Mouse (Mus musculus): Measurements from ENCODE around the gene Tssk6. TPM values are rescaled to one million over a fixed set of nuclear protein-coding genes. Genes with fewer than 3 reads are reported as not detected.

Gene Tssk6
- total RNA-seq (2015) (0.49 and 0.52 TPM in 2 replicates), total RNA-seq (2017) (0.08 and 0.57 TPM in 2 replicates)

DNA sequence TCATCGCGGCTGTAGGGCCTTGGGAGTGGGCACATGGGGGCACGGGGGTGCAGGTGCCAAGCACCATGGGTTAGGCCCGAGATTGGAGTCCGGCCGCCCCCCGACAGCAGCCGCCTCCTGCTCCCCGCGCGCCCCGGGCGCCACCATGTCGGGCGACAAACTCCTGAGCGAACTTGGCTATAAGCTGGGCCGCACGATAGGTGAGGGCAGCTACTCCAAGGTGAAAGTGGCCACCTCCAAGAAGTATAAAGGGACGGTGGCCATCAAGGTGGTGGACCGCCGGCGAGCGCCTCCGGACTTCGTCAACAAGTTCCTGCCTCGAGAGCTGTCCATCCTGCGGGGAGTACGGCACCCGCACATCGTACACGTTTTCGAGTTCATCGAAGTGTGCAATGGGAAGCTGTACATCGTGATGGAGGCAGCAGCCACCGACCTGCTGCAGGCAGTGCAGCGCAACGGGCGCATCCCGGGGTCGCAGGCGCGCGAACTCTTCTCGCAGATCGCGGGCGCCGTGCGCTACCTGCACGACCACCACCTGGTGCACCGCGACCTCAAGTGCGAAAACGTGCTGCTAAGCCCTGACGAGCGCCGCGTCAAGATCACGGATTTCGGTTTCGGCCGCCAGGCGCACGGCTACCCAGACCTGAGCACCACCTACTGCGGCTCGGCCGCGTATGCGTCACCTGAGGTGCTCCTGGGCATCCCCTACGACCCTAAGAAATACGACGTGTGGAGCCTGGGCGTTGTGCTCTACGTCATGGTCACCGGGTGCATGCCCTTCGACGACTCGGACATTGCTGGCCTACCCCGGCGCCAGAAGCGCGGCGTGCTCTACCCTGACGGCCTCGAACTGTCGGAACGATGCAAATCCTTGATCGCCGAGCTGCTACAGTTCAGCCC lies at the start of gene Tssk6, which contains the start of the genes Ndufa13 and Yjefn3:
Tssk6 (plus strand) TSS at position 22 of the 900 bp plus-strand sequence.
Ndufa13 (minus strand) TSS at position 396 of the 900 bp plus-strand sequence.
Yjefn3 (minus strand) TSS at position 550 of the 900 bp plus-strand sequence.
- peak; percentile 16 for ATAC-seq (replicated peaks; ENCODE audit: poor library complexity)

DNA sequence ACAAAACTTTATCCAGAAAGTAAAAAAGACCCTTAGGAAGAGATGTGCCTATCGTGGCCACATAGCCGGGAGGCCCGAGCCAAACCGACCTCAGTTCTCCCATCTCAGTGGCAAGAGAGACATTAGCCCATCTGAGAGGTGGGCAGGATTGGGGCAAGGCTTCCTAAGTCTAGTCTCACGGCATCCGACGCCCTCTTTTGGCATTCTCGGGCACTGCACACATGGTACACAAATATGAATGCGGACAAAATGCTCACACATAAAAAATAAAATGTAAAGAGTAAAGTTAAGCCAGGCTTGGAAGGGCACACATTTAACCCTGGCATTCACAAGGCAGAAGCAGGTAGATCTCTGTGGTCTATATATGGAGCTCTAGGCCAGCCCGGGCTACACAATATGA lies 48.1 kb upstream of the Tssk6 start:
- no peak for ATAC-seq (replicated peaks; ENCODE audit: poor library complexity)

DNA sequence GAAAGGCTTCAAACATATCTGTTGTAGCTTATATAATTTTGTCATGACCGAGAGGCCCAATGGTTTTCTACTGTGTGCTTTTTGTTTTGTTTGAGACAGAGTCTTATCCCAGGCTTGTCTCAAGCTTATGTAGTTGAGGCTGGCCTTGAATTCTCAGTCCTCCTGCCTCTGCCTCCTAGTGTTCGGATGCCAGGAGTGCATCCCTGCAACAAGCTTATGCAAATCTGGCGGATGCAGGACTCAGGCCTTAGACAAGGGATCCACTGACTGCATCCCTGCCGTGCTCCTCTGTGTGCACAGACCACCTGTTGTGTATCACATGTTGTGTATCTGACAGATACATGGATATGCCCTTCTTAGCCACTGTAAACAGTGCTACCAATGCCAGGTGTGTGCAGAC lies 41.2 kb upstream of the Tssk6 start:
- peak; percentile 67 for ATAC-seq (replicated peaks; ENCODE audit: poor library complexity)

DNA sequence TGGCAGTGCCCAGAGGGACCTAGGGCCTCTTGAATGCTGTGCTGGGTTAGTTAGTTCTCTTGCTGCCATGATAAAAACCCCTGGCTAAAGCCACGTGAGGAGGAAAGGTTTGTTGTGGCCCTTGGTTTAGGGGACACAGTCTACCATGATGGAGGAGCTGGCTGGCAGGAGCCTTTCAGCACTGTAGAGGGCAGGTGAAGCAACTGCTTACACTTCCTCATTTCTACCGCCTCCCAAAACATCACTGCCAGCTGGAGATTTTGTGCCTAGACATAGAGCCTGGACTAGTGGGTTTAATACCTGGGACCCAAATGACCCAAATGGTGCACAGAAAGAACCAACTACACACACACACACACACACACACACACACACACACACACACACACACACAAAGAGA lies 40.7 kb upstream of the Tssk6 start:
- peak; percentile 54; the same call in 1 of the 2 replicates for ATAC-seq (replicated peaks; ENCODE audit: poor library complexity)

DNA sequence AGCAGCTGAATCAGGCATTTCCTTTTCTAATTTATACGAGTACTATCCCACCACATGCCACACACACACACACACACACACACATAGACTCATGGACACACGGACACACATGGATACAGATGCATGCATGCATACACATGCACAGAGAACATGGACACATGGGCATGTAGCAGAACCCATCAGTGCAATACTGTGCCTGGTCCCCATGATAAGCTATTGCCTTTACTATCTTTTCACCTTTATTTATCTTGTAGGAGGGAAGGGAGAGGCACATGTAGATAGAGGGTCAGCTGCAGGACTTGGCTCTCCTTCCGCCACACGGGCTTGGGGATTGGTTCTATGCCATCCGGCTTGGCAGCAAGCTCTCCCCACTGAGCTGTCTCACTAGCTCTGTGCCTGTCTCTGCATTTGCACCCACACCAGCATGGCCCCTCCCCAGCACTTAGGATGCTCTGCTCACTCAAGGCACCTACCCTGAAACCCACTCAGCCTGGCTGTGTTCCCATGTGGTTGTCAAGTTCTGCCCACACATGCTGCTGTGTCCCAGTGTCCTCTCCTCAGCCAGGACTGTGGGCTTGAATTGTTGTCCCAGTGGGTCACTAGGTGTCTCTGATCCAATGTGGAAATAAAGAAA lies 38.5 kb upstream of the Tssk6 start:
- peak; percentile 43 for ATAC-seq (replicated peaks; ENCODE audit: poor library complexity)

DNA sequence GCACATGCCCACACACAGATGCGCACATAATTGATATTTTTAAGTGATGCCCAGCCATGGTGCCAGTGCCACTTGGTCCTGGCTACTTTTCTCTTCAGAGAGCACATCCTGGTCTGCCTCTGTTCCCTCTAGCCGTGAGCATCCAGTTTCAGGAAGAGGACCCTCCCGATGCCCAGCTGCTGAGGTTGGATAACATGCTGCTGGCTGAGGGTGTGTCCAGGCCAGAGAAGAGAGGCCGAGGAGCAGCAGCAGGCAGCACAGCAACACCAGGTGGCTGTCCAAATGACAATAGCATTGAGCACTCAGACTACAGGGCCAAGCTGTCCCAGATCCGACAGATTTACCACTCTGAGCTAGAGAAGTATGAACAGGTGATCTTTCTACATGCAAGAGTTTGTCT lies 37.8 kb upstream of the Tssk6 start:
- ATAC-seq (replicated peaks; ENCODE audit: poor library complexity), result no peak

DNA sequence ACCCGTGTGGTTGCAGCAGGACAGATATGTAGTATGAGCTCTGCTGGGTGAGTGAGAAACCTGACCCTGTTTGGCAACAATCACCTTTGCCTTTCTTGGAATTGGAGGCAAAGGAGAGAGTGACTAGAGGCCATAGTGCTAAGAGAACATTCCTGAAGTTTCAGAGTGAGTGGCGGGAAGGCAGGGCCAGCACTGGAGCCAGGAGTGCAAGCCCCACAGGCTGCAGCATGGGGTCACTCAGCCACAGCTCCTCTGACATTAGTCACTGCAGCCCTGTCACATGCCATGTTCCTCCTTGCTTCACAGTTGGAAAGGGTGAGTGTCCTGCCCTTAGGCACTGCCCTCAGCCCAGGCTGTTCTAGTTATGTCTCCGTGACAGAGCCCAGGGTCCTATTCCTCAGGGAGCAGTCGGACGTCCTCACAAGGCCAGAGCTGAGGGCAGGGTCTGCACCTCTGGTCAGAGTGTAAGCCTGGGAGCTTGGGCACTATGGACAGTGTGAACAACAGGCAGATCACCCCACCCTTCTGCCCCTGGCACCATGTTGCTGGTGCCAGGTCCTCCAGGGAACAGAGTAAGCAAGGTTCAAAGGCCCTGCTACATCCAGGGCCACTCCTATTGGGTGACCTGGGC lies 34.2 kb upstream of the Tssk6 start:
- no peak for ATAC-seq (replicated peaks; ENCODE audit: poor library complexity)

DNA sequence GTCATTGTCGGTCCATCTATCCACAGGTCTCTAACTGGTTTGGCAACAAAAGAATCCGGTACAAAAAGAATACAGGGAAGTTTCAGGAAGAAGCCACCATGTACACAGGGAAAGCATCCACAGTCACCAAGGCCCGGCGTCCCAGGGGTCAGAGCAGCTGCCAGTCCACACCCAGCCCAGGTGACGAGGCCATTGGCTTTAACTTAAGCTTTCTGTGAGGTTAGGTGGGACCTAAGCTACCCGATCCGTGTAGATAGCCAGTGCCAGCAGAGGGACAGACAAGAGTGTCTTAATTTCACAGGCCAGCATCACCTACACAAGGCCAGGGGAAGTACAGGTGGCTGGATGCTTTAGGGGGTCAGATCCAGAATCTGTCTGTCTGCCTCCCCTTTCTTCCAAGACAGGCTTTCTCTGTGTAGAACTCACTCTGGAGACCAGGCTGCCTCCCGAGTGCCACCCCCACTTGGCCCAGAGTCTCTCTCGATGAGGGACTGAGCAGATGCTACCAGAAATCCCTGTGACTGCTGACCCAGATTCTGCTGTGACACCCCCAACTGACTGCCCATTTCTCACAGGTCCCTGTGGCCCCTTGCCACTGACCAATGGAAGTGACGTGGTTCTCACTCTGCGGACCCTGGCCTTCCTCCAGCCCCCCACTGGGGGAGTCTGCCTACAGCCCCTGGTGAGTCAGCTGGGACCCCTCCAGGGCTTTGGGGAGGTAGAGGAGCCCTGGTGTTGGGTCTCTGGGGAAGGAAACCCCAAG lies 31.8 kb upstream of the Tssk6 start:
- no peak for ATAC-seq (replicated peaks; ENCODE audit: poor library complexity)

DNA sequence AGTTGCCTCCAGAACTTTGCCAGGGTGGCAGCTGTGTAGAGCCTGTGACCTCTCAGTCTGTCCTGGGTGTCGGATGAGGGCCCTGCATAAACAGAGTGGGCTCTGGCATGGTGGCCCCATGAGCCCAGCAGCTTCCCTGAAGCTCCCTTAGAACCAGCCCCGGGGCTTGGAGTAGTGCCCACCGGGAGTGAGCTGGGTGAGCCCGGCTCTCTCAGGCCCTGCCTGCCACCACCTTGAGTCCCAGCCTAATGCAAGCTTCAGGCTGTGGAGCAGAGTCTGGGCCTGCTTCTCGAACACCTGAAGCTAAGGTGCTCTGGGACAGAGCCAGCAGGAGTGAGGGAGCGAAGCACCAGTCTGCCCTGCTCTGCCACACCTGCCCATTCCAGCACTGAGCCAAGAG lies 31.1 kb upstream of the Tssk6 start:
- ATAC-seq (replicated peaks; ENCODE audit: poor library complexity), result no peak

DNA sequence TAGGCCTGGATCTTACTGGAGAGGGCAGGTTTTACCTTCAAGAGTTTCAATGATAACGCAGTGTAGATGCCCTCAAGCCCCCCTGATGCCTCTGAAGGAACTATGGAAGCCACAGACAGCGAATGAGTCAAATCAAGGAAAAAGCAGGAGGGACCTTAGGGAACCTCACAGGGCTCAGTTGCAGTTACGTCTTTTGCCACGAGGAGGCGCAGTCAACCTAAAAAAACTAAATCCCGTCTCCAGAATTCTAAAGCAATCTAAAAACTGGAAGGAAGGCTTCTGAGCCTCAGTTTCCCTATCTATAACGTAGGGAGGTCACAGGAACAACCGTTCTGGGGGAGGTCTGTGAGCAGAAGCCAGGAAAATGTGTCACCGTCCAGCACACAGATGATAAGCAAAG lies 27.8 kb upstream of the Tssk6 start:
- ATAC-seq (replicated peaks; ENCODE audit: poor library complexity), result peak; percentile 66

DNA sequence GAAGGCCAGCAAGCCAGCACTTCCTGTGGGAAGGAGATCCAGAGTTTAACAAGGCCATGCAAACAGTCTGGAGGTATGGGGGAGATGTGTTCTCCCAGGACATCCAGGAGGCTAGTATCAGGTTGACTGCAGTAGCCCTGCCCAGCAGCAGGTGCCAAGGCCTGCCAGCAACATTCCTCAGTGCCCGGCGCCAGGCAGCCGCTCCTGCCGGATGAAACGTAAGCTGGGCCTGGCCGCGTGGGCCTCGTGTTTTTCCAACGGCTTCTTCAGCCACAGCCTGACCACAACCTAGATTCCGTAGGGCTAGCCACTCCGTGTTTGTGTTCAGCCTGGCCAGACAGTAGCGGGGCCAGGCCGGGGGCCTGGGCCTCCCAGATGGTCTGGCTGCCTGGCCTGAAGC lies 27.3 kb upstream of the Tssk6 start:
- no peak for ATAC-seq (replicated peaks; ENCODE audit: poor library complexity)

DNA sequence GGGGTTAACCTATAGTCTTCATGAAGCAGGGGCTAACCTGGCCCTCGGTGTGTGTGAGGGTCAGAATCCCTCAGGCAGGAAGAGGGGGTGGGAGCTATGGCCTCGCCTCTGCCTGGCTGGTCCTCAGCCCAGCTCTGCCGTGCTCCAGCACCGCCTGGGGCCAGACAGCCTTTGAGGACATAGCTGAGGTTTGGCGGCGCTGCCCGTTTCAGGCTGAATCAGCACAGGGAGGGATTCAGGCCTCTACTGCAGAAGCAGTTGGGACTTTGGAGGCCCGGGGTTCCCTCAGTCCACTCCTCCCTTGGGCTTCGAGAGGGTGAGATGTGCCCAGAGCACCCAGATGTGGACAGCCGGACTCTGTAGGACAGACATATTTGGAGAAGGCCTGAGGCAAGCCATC lies 25.9 kb upstream of the Tssk6 start:
- ATAC-seq (replicated peaks; ENCODE audit: poor library complexity), result no peak

DNA sequence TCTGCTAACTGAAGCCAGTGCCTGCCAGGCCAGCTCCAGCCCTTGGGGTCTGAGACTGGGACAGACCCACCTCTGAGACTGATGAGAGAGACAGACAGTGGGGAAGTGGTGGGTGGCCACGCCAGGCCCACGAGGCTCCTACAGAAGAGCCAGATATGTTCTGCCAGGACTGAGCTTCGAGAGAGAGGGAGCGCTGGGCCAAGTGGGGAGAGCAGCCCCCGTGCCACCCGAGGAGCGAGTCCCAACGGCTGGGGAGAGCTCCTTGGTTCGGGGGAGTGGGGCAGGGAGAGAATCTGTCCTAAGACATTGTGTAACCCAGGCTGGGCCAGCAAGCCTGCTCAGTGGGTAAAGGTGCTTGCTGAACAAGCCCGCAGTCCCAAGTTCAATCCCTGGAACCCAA lies 25.0 kb upstream of the Tssk6 start:
- no peak for ATAC-seq (replicated peaks; ENCODE audit: poor library complexity)

DNA sequence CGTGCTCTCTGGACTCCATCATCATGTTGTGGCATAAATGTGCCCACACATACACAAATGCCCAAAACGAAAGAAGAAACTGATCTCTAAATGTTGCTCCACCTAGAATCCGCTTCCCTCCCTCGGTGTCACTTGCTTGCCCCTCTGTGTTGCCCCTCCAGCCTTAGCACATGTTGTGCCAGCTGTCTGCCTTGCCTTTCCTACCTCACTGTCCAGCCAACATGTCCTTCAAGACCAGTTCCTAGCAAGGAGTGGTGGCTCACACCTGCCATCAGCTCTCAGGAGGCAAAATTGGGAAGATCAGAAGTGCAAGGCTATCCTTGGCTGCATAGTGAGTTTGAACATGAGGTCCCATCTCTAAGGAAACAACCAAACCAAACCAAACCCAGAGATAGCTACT lies 24.6 kb upstream of the Tssk6 start:
- ATAC-seq (replicated peaks; ENCODE audit: poor library complexity), result no peak

DNA sequence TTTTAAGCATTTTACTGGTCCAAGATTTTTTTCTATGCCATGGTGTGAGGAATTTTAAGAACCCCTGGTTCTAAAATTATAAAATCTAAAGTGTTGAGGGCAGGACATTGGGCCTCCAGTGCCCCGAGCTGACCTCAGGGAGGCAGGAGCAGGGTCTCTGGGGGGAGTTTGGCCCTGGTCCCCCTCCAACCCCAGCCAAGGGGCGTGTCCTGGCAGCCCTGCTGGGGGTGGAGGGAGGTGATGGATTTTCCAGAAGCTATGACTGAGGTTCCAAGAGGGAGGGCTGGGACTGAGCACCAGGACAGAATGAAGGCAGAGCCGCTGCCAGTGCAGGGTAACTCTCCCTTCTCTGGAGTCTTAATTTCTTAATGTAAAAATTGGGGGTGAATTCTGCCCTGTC lies 24.0 kb upstream of the Tssk6 start:
- no peak for ATAC-seq (replicated peaks; ENCODE audit: poor library complexity)

DNA sequence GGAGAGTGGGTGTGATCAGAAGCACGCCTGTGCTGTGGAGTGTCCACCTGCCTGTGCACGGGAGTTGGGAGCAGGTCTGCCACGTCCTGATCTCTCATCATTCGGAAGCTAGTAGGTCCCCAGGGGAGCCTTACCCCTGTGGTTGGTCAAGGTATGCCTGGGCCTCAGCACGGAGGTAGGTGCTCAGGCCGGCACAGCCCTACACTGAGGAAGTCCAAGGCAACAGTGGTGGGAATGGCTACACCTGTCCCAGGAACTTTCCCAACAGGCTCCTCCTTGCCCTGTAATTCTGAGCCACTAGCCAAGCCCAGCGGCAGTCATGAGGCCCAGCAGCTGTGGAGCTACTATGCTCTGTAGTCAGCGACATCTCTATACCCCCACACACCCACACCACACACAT lies 22.3 kb upstream of the Tssk6 start:
- no peak for ATAC-seq (replicated peaks; ENCODE audit: poor library complexity)

DNA sequence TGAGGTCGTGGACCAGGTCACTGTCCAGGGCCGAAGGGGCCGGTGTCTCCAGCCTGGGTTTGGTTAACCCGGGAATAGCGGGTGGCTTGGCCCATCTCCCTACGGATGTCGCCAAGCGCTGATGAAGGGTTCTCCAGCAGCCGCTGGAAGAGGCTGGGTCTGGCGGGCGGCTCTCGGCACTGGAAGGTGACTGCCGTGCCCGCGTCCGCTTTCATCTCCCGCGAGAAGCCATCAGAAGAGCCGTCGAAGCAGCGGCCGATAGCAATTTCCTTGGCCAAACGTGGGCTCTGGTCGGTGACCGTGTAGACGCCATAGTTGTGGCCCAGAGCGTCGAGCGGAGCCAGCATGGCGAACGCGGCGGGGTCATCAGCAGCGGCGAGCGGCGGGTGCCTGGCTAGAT lies 21.1 kb upstream of the Tssk6 start:
- ATAC-seq (replicated peaks; ENCODE audit: poor library complexity), result no peak

DNA sequence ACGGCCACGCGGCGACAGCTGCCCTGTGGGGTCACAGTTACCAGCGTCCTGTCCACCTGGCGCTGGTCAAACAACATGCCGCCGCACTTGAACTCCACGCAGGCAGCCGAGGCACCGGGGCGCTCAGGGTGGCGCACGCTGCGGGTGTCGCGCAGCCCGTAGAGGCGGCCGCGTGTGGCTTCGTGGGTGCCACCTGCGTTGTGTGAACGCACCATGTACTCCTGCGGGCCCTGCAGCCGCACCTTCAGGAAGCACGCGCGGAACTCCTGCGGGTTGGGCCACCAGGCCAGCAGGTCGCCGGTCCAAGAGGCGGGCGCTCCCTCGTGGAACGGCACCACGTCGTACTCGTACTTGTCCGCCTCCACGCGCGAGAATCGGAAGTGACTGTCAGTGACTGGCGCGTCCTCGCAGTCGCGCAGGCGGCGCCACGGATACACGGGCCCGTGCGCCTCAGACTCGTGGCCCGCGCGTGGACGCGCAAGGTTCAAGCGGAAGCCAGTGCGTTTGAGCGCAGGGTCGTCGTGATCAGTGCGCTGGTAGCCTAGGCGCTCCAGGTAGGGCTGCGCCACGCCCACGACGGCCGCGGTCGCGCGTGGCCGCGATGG lies 20.6 kb upstream of the Tssk6 start:
- no peak for ATAC-seq (replicated peaks; ENCODE audit: poor library complexity)

DNA sequence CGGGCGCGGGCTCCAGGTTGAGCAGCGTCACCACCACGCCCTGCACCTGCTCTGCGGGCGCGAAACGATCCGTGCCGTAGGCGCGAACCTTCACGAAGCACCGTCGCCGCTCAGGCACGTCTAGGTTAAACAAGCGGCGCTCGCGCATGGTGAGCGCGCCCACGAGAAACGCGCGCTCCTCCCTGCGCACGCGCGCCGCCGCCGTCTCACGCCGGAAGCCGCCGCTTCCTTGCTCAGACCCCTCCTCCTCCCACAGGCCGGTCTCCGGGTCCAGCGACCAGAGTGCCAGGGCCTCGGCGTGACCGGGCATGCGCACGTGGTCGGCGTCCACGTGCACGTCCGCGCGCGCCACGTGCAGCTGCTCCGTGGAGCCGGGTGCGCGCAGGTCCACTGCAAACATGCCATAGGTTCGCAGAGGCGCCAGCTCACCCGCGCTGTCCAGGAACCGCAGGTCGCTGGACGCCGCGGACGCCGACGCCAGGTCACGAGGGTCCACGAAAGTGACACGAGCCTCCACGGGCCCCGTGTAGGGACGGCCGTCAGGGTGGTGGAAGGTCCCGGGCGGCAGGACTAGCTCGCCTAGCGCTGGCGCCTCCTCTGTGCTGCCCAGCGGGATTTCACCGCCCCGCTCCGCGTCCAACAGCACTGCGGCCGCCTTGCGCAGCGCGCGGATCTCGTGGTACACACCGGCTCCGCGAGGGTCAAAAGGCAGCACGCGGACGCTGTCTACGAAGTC lies 19.8 kb upstream of the Tssk6 start:
- no peak for ATAC-seq (replicated peaks; ENCODE audit: poor library complexity)

Data from megakaryocyte progenitor cell, adult 5-6 weeks (primary cell).